Mouse (Mus musculus): ENCODE data around the gene Apold1. TPM values are rescaled to one million over a fixed set of nuclear protein-coding genes. Genes with fewer than 3 reads are reported as not detected.

The Apold1 gene
- polyA plus RNA-seq, 1 experiment from 2014 or later = 9.1 TPM

DNA sequence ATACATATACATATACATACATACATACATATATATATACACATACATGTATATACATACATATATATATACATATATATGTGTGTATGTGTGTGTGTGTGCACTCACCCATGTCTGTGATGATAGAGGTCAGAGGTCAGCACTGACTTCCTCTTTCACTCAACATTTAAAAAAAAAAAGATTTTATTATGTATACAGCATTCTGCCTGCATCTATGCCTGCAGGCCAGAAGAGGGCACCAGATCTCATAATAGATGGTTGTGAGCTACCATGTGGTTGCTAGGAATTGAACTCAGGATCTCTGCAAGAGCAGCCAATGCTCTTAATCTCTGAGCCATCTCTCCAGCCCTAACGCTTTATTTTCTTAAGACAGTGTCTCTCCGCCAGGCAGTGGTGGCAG, 15.4 kb downstream of the Apold1 start:
- Histone ChIP-seq H3K4me2 (ENCODE audit: low read length) (no peak overlapping the region), H3K27ac (replicated peaks in 1 of 2; ENCODE audit: control insufficient read depth in 1 of 2, insufficient read depth in 1 of 2, low read depth in 2 of 2, low read length in 2 of 2) (no peak overlapping the region), H3K4me1 (ENCODE audit: control insufficient read depth in 2 of 2, insufficient read depth in 2 of 2, low read length in 2 of 2) (peaks cover 0 to 6% of the 10 kb centered on the region in 2 experiments; a peak in 2 of 4 replicates), H3K36me3 (ENCODE audit: control insufficient read depth, insufficient read depth, low read length) (no peaks in the 10 kb centered on the region), H3K27me3 (ENCODE audit: control insufficient read depth, insufficient read depth, low read length) (no peaks in the 10 kb centered on the region), H3K4me3 (ENCODE audit: control insufficient read depth in 1 of 2, insufficient read depth in 1 of 2, low read depth in 1 of 2, low read length in 2 of 2) (no peak overlapping the region), H3K9ac (ENCODE audit: low read length) (no peak overlapping the region), H3K9me3 (ENCODE audit: control insufficient read depth, low read length) (no peaks in the 10 kb centered on the region)
- WGBS = 84% methylated on average over 2 of the region's 2 CpGs
- no peak for ATAC-seq (ENCODE audit: insufficient number of reproducible peaks, insufficient read depth, low FRiP score, low read depth)

DNA sequence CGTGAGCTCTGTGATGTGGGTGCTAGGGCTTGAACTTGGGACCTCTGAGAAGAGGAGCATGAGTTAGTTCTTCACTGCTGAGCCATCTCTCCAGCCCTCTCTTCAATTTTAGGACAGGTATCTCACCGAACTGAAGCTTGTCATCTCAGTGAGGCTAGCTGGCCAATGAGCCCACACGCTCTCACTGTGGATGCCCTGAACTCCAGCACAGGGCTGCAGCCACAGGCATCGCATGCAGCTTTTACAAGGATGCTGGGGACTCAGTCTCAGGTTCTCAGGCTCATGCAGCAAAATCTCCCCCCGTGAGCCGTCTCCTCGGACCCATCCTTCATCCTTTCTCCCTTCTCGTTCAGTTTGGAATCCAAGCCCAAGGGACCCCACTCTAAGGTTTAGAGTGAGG, 16.6 kb downstream of the Apold1 start:
- 77% methylated on average over 8 of the region's 8 CpGs for WGBS

GRCm38 (mm10) chr6:134998781-134999180, 17.3 kb downstream of the Apold1 start:
- ATAC-seq (ENCODE audit: insufficient number of reproducible peaks, insufficient read depth, low FRiP score, low read depth) = no peak
- Histone ChIP-seq H3K4me2 (ENCODE audit: low read length) (no peak overlapping the region), H3K4me3 (ENCODE audit: control insufficient read depth in 1 of 2, insufficient read depth in 1 of 2, low read depth in 1 of 2, low read length in 2 of 2) (no peak overlapping the region), H3K9me3 (ENCODE audit: control insufficient read depth, low read length) (no peaks in the 10 kb centered on the region), H3K4me1 (ENCODE audit: control insufficient read depth in 2 of 2, insufficient read depth in 2 of 2, low read length in 2 of 2) (peaks cover 0 to 6% of the 10 kb centered on the region in 2 experiments; a peak in 2 of 4 replicates), H3K27me3 (ENCODE audit: control insufficient read depth, insufficient read depth, low read length) (no peaks in the 10 kb centered on the region), H3K36me3 (ENCODE audit: control insufficient read depth, insufficient read depth, low read length) (no peaks in the 10 kb centered on the region), H3K9ac (ENCODE audit: low read length) (no peak overlapping the region), H3K27ac (replicated peaks in 1 of 2; ENCODE audit: control insufficient read depth in 1 of 2, insufficient read depth in 1 of 2, low read depth in 2 of 2, low read length in 2 of 2) (no peak overlapping the region)
- WGBS = 61% methylated on average over 3 of the region's 3 CpGs

More for the DNA sequence above, 16.6 kb downstream of the Apold1 start:
- Histone ChIP-seq H3K27me3 (ENCODE audit: control insufficient read depth, insufficient read depth, low read length) (no peaks in the 10 kb centered on the region), H3K9me3 (ENCODE audit: control insufficient read depth, low read length) (no peaks in the 10 kb centered on the region), H3K4me2 (ENCODE audit: low read length) (no peak overlapping the region), H3K27ac (replicated peaks in 1 of 2; ENCODE audit: control insufficient read depth in 1 of 2, insufficient read depth in 1 of 2, low read depth in 2 of 2, low read length in 2 of 2) (no peak overlapping the region), H3K36me3 (ENCODE audit: control insufficient read depth, insufficient read depth, low read length) (no peaks in the 10 kb centered on the region), H3K9ac (ENCODE audit: low read length) (no peak overlapping the region), H3K4me3 (ENCODE audit: control insufficient read depth in 1 of 2, insufficient read depth in 1 of 2, low read depth in 1 of 2, low read length in 2 of 2) (no peak overlapping the region), H3K4me1 (ENCODE audit: control insufficient read depth in 2 of 2, insufficient read depth in 2 of 2, low read length in 2 of 2) (peaks cover 0 to 6% of the 10 kb centered on the region in 2 experiments; a peak in 2 of 4 replicates)
- no peak for ATAC-seq (ENCODE audit: insufficient number of reproducible peaks, insufficient read depth, low FRiP score, low read depth)

DNA sequence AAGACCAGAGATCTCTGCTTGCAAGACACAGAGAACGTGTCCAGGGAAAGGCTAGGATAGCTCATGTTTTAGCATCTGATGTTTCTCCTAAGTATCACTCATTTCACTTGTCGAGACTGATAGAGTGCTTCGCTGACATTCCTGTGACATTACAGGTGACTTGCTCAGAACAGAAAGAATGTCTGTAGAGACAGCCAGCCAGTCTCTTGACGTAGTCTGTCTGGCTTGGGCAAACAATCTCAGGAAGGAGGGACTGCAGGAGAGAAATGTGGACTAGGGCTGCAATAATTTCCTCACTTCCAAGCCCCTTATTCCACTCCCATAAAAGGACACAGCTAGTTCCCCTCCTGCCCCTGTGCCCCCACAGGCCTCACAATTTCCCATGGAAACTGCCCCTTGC, 18.8 kb downstream of the Apold1 start:
- 16% methylated on average over 4 of the region's 4 CpGs for WGBS
- no peak overlapping the region for H3K27ac ChIP-seq (replicated peaks in 1 of 2; ENCODE audit: control insufficient read depth in 1 of 2, insufficient read depth in 1 of 2, low read depth in 2 of 2, low read length in 2 of 2)

GRCm38 (mm10) chr6:135001991-135002390, 20.5 kb downstream of the Apold1 start:
- H3K9ac ChIP-seq (ENCODE audit: low read length) = no peak overlapping the region
- no peaks in the 10 kb centered on the region for H3K9me3 ChIP-seq (ENCODE audit: control insufficient read depth, low read length)
- no peaks in the 10 kb centered on the region for H3K27me3 ChIP-seq (ENCODE audit: control insufficient read depth, insufficient read depth, low read length)
- no peaks in the 10 kb centered on the region for H3K36me3 ChIP-seq (ENCODE audit: control insufficient read depth, insufficient read depth, low read length)
- ATAC-seq (ENCODE audit: insufficient number of reproducible peaks, insufficient read depth, low FRiP score, low read depth) = no peak
- WGBS = 83% methylated on average over 4 of the region's 4 CpGs
- no peaks in the 10 kb centered on the region; a peak in 1 of 4 replicates for H3K4me1 ChIP-seq (ENCODE audit: control insufficient read depth in 2 of 2, insufficient read depth in 2 of 2, low read length in 2 of 2)
- H3K4me3 ChIP-seq (ENCODE audit: control insufficient read depth in 1 of 2, insufficient read depth in 1 of 2, low read depth in 1 of 2, low read length in 2 of 2) = no peak overlapping the region
- H3K4me2 ChIP-seq (ENCODE audit: low read length) = no peak overlapping the region
- H3K27ac ChIP-seq (replicated peaks in 1 of 2; ENCODE audit: control insufficient read depth in 1 of 2, insufficient read depth in 1 of 2, low read depth in 2 of 2, low read length in 2 of 2) = no peak overlapping the region

More for the DNA sequence above, 18.8 kb downstream of the Apold1 start:
- H3K4me2 ChIP-seq (ENCODE audit: low read length) = no peak overlapping the region
- H3K9ac ChIP-seq (ENCODE audit: low read length) = no peak overlapping the region
- no peak for ATAC-seq (ENCODE audit: insufficient number of reproducible peaks, insufficient read depth, low FRiP score, low read depth)
- no peaks in the 10 kb centered on the region; a peak in 1 of 4 replicates for H3K4me1 ChIP-seq (ENCODE audit: control insufficient read depth in 2 of 2, insufficient read depth in 2 of 2, low read length in 2 of 2)
- H3K36me3 ChIP-seq (ENCODE audit: control insufficient read depth, insufficient read depth, low read length) = no peaks in the 10 kb centered on the region
- no peaks in the 10 kb centered on the region for H3K27me3 ChIP-seq (ENCODE audit: control insufficient read depth, insufficient read depth, low read length)
- H3K4me3 ChIP-seq (ENCODE audit: control insufficient read depth in 1 of 2, insufficient read depth in 1 of 2, low read depth in 1 of 2, low read length in 2 of 2) = no peak overlapping the region
- H3K9me3 ChIP-seq (ENCODE audit: control insufficient read depth, low read length) = no peaks in the 10 kb centered on the region

DNA sequence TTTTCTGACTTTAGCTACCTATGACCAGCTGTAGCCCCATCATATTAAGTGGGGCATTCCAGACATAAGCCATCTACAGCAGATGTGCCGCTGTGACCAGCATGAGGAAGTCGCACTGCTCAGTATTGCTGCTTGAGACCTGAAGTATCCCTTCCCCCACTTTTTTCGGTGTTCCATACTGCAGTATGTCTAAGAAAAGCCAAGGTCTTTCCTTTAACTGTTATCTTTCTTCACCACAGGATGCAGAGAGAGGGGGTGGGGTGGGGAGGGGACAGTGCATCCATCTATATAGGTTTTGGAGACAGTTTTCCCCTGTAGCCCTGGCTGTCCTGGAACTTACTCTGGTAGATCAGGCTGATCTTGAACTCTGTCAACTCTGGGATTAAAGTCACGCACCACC, 24.9 kb downstream of the Apold1 start:
- Histone ChIP-seq H3K9me3 (ENCODE audit: control insufficient read depth, low read length) (no peaks in the 10 kb centered on the region), H3K36me3 (ENCODE audit: control insufficient read depth, insufficient read depth, low read length) (no peaks in the 10 kb centered on the region), H3K4me3 (ENCODE audit: control insufficient read depth in 1 of 2, insufficient read depth in 1 of 2, low read depth in 1 of 2, low read length in 2 of 2) (no peak overlapping the region), H3K4me1 (ENCODE audit: control insufficient read depth in 2 of 2, insufficient read depth in 2 of 2, low read length in 2 of 2) (no peaks in the 10 kb centered on the region), H3K4me2 (ENCODE audit: low read length) (no peak overlapping the region), H3K27ac (replicated peaks in 1 of 2; ENCODE audit: control insufficient read depth in 1 of 2, insufficient read depth in 1 of 2, low read depth in 2 of 2, low read length in 2 of 2) (no peak overlapping the region), H3K27me3 (ENCODE audit: control insufficient read depth, insufficient read depth, low read length) (no peaks in the 10 kb centered on the region), H3K9ac (ENCODE audit: low read length) (no peak overlapping the region)
- 72% methylated on average over 4 of the region's 4 CpGs for WGBS
- no peak for ATAC-seq (ENCODE audit: insufficient number of reproducible peaks, insufficient read depth, low FRiP score, low read depth)

- Histone ChIP-seq H3K4me2 (ENCODE audit: low read length) (peak within 1 kb of the TSS; percentile 82), H3K9ac (ENCODE audit: low read length) (peak within 1 kb of the TSS; percentile 84), H3K9me3 (ENCODE audit: control insufficient read depth, low read length) (no peaks in the 10 kb centered on the region), H3K4me1 (ENCODE audit: control insufficient read depth in 2 of 2, insufficient read depth in 2 of 2, low read length in 2 of 2) (peaks cover 0 to 6% of the 10 kb centered on the region in 2 experiments; a peak in 2 of 4 replicates), H3K36me3 (ENCODE audit: control insufficient read depth, insufficient read depth, low read length) (peaks cover 32% of the 10 kb centered on the region), H3K4me3 (ENCODE audit: control insufficient read depth in 1 of 2, insufficient read depth in 1 of 2, low read depth in 1 of 2, low read length in 2 of 2) (peak within 1 kb of the TSS; percentile 75 to 81), H3K27ac (replicated peaks in 1 of 2; ENCODE audit: control insufficient read depth in 1 of 2, insufficient read depth in 1 of 2, low read depth in 2 of 2, low read length in 2 of 2) (peak within 1 kb of the TSS in 1 of 2 experiments; percentile 21; a peak in 1 of 4 replicates), H3K27me3 (ENCODE audit: control insufficient read depth, insufficient read depth, low read length) (no peaks in the 10 kb centered on the region)
- peak; percentile 78 for ATAC-seq (ENCODE audit: insufficient number of reproducible peaks, insufficient read depth, low FRiP score, low read depth)
- WGBS = 3% methylated on average over 19 of the region's 19 CpGs
Observed at GRCm38 (mm10) chr6:135011048-135011733, 29.7 kb downstream of the Apold1 start, which contains the start of gene Ddx47. TSS of gene Ddx47 (plus strand) at chr6:135011612.

Measured in heart, embryonic 14.5 days (tissue).